Mouse (Mus musculus) spleen, adult 10 weeks (tissue): ENCODE data around the gene Iqcn. TPM values are rescaled to one million over a fixed set of nuclear protein-coding genes. Genes with fewer than 3 reads are reported as not detected.

Experiments
- polyA plus RNA-seq: library from polyadenylated mRNA; stranded (reverse); fragments of 350-450 nt; fragmentation: Illumina TruSeq; extraction: RNeasy Lipid Tissue Mini Kit (QIAGEN cat#74804); gene quantifications from one replicate; pipeline ENCODE4 v1.2.3, GENCODE M21; 2015; ENCODE audit warnings: low replicate concordance; ENCODE audit not compliant: insufficient read depth

Iqcn gene
- not detected for polyA plus RNA-seq

DNA sequence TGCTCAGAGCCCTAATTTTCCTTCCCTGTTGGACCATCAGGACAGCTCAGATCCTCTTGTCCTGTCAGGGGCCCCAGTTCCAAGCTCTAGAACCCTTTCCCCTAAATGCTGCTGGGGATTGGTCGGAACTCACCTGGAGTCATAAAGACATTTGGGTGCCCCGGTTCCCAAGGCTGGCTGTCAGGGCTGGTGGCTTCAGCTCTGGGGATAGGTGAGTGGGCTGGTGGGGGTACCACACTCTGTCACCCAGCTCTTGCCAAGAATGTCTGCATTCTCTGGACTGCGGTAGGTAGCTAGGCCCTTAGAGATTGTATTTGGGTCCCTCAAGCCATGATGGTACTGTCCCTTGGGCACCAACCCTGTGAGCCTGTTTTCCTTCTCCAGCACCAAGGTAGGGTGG is at the start of gene Iqcn:
Gene Iqcn (plus strand): TSS at position 171 of the 400 bp plus-strand sequence.

GRCm38 (mm10) chr8:70660273-70660725 is 43.0 kb upstream of the Iqcn start, which contains the start of gene Pgpep1:
Gene Pgpep1 (minus strand): TSS chr8:70660388.

GRCm38 (mm10) chr8:70673079-70673856 is 30.0 kb upstream of the Iqcn start, which contains the start of gene Lsm4:
Gene Lsm4 (plus strand): TSS chr8:70673248.

DNA sequence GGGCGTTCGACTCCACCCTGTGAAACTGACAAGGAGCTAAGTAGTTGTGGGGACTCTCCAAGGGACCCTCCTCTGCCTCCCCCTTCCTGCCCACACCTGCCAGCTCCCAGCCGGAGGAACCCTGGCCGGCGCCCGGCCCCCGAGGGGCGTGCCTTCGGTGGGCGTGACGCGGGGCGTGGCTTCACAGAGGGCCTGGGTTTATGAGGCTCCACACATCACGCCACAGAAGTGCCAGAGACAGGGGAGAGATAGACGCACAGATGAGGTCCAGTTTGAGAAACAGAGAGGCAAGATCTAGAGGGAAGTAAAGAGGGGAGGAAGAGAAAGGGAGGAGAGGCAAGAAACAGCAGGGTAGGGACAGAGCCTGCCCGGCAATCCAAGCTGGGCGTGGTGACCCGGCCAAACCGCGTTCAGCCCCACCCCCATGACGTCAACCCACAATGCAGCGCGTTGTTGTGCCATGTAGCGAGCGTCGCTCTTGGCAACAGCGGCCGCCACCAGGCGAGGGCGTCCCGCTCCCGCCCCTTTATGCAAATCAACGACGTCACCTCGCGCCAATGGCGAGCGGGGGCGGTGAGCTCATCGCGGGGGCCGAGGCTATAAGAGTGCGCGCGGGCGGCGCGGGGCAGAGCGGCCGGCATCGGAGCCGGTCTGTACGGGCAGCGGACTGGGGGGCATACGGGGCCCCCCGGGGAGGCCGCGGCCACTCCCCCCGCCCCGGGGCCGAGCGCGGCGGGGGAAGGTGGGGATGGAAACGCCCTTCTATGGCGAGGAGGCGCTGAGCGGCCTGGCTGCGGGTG is 4.7 kb upstream of the Iqcn start, which contains the start of gene Jund:
Gene Jund (plus strand): TSS at position 640 of the 800 bp plus-strand sequence.

GRCm38 (mm10) chr8:70718297-70718696 is 15.0 kb downstream of the Iqcn start, which contains the start of gene Gm3336:
Gene Gm3336 (plus strand): TSS chr8:70718543.

DNA sequence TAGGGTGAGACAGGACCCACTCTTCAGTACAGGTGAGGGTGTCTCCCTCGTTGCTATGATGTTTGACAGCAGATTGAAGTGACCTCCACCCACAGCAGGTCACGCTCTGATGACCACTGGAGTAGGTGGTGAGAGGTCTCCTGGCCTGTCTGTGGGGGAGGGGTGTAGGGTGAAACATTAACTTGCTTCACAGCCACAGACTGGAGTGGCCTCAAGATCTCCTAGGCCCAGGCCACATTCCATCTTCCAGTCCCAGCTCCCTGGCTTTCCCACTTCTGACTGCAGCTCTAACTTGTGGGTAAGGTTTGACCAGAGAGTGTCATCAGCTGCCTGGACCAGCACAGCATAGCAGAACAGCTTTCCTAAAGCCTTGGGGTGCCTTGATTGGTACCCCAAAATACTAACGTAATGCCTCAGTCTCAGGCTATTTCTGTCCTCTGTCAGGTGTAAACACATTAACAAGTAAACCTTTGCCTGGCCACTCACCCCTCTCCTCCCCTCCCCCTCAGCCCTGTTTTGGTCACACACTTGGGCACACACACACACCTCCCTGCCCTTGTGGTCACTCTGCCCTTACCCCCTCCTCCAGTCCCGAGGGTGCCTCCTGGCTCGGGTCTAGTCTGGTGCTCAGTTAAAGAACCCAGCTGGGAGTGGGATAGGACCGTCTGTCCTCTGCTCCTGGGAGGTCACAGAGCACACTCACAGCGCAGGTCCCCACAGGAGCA is 20.4 kb downstream of the Iqcn start, which contains the start of gene Pde4c:
Gene Pde4c (plus strand): TSS at position 235 of the 725 bp plus-strand sequence.

DNA sequence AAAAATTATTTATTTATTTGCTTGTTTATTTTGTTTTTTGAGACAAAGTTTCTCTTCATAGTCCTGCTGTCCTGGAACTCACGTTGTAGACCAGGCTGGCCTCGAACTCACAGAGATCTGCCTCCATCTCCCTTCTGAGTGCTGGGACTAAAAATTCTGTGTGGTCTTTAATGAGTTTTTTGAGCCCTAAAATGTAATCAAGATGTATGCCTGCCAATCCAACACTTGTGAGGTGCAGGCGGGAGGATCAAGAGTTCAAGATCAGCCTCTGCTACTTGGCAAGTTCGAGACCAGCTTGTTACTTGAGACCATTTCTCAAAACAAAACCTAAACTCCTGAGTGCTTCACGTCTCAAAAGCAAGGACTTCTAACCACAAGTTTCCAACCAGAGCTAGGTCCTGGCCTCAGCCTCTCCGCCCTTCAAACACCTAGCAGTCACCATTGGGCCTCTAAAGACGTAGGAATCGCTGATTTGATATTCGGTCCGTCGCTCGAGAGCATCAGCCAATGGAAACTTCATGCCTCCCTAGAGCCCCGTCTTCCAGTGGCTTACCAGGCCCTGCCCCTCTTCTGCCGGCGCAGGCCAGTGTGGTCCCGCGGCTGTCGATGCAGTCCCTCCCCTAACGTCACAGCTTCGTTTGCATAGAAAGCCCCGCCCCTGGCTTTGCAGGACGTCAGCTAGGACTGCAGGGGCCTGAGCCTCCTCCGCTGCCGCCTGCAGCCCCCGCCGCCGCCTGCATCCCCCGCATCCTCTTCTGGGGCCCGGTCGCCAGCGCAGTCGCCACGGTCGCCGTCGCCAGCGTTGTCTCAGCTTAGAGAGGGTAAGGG is 51.0 kb downstream of the Iqcn start, which contains the start of gene Rab3a:
Gene Rab3a (plus strand): TSS at position 637 of the 828 bp plus-strand sequence.

GRCm38 (mm10) chr8:70760775-70761406 is 57.6 kb downstream of the Iqcn start, which contains the start of gene Mpv17l2:
Gene Mpv17l2 (minus strand): TSS chr8:70760946.

Other genes with a start within 250 kb of the Iqcn start
- 5.5 TPM for gene Klhl26, start 226.5 kb upstream of the Iqcn start, polyA plus RNA-seq
- gene Tmem59l, start 216.1 kb upstream of the Iqcn start, polyA plus RNA-seq = not detected
- gene Crlf1, start 210.3 kb upstream of the Iqcn start, polyA plus RNA-seq = not detected
- 10.3 TPM for gene Rex1bd, start 196.7 kb upstream of the Iqcn start, polyA plus RNA-seq
- gene Uba52, start 192.7 kb upstream of the Iqcn start, polyA plus RNA-seq = 680 TPM
- gene Fkbp8, start 175.7 kb upstream of the Iqcn start, polyA plus RNA-seq = 99.1 TPM
- gene Kxd1, start 175.5 kb upstream of the Iqcn start, polyA plus RNA-seq = 50.0 TPM
- 10.1 TPM for gene Ell, start 164.0 kb upstream of the Iqcn start, polyA plus RNA-seq
- 9.0 TPM for gene Isyna1, start 109.1 kb upstream of the Iqcn start, polyA plus RNA-seq
- 8.2 TPM for gene Ssbp4, start 94.6 kb upstream of the Iqcn start, polyA plus RNA-seq
- gene Lrrc25, start 87.3 kb upstream of the Iqcn start, polyA plus RNA-seq = 13.8 TPM
- gene Gdf15, start 71.0 kb upstream of the Iqcn start, polyA plus RNA-seq = not detected
- gene Pgpep1, start 43.1 kb upstream of the Iqcn start, polyA plus RNA-seq = 5.5 TPM
- gene Lsm4, start 30.2 kb upstream of the Iqcn start, polyA plus RNA-seq = 21.5 TPM
- gene Jund, start 4.5 kb upstream of the Iqcn start, polyA plus RNA-seq = 22.5 TPM
- gene Gm3336, start 15.1 kb downstream of the Iqcn start, polyA plus RNA-seq = 1.5 TPM
- gene Pde4c, start 20.3 kb downstream of the Iqcn start, polyA plus RNA-seq = 0.72 TPM
- gene Rab3a, start 51.2 kb downstream of the Iqcn start, polyA plus RNA-seq = 4.4 TPM
- 14.0 TPM for gene Mpv17l2, start 57.5 kb downstream of the Iqcn start, polyA plus RNA-seq
- gene Pik3r2, start 73.3 kb downstream of the Iqcn start, polyA plus RNA-seq = 6.9 TPM
- 32.4 TPM for gene Mast3, start 101.6 kb downstream of the Iqcn start, polyA plus RNA-seq
- gene Il12rb1, start 105.0 kb downstream of the Iqcn start, polyA plus RNA-seq = 1.8 TPM
- 20.4 TPM for gene Arrdc2, start 136.3 kb downstream of the Iqcn start, polyA plus RNA-seq
- gene Kcnn1, start 159.8 kb downstream of the Iqcn start, polyA plus RNA-seq = 0.17 TPM
- gene Ccdc124, start 170.5 kb downstream of the Iqcn start, polyA plus RNA-seq = 3.4 TPM
- gene Slc5a5, start 189.3 kb downstream of the Iqcn start, polyA plus RNA-seq = 0.30 TPM
- gene Rpl18a, start 194.0 kb downstream of the Iqcn start, polyA plus RNA-seq = 1,731 TPM
- 7.1 TPM for gene Map1s, start 202.5 kb downstream of the Iqcn start, polyA plus RNA-seq